Mouse (Mus musculus) hindbrain, embryonic 16.5 days (tissue): ENCODE measurements around the gene Egfl8. TPM values are rescaled to one million over a fixed set of nuclear protein-coding genes. Genes with fewer than 3 reads are reported as not detected.

Source experiments
- ATAC-seq: fragments of 200-750 bp; cut with Nextera tagmentation; 2 replicates; pipeline ENCODE4 v1.8.0; 2017; ENCODE audit warnings: moderate TSS enrichment, moderate library complexity
- H3K27ac ChIP-seq: fragments of 300-500 bp; sonication (generic); 2 replicates; pipeline ENCODE4 v1.5.1; 2014; ENCODE audit warnings: low read depth, mild to moderate bottlenecking, control low read depth, low read length, moderate library complexity
- H3K27me3 ChIP-seq: fragments of 300-500 bp; sonication (generic); replicated peaks from 2 replicates; pipeline ENCODE4 v1.6.1; 2014; ENCODE audit warnings: low read length; ENCODE audit not compliant: control insufficient read depth, insufficient read depth
- H3K36me3 ChIP-seq: fragments of 300-500 bp; sonication (generic); 2 replicates; pipeline ENCODE4 v1.6.1; 2014; ENCODE audit warnings: mild to moderate bottlenecking, low read length, moderate library complexity, mixed read lengths; ENCODE audit not compliant: control insufficient read depth, insufficient read depth
- H3K4me1 ChIP-seq: fragments of 300-500 bp; sonication (generic); 2 replicates; pipeline ENCODE4 v1.6.1; 2014; ENCODE audit warnings: low read depth, low read length; ENCODE audit not compliant: control insufficient read depth, insufficient read depth
- H3K4me2 ChIP-seq: fragments of 300-500 bp; sonication (generic); 2 replicates; pipeline ENCODE4 v1.6.1; 2014; ENCODE audit warnings: mild to moderate bottlenecking, low read length, control low read depth, moderate library complexity
- H3K4me3 ChIP-seq: fragments of 300-500 bp; sonication (generic); 2 replicates; pipeline ENCODE4 v1.5.1; 2014; ENCODE audit warnings: mild to moderate bottlenecking, low read length, control low read depth, moderate library complexity
- H3K9ac ChIP-seq: fragments of 300-500 bp; sonication (generic); 2 replicates; pipeline ENCODE4 v1.6.1; 2014; ENCODE audit warnings: low read depth, mild to moderate bottlenecking, control low read depth, low read length, moderate library complexity
- H3K9me3 ChIP-seq: fragments of 300-500 bp; sonication (generic); 2 replicates; pipeline ENCODE4 v1.6.1; 2014; ENCODE audit warnings: mild to moderate bottlenecking, low read length, moderate library complexity; ENCODE audit not compliant: control insufficient read depth
- WGBS: fragments of 180-500 bp; shearing (Covaris S2); extraction: QIAGEN DNeasy Blood & Tissue Kit; methylation state at CpG from one replicate; pipeline ENCODE4 v1.1.7; 2014; 5-methylcytosine and 5-hydroxymethylcytosine counted together
- polyA plus RNA-seq: library from polyadenylated mRNA; unstranded; fragments of >200 nt; fragmentation: Nextera tagmentation; extraction: Ambion mirVana; gene quantifications from 2 replicates; pipeline ENCODE4 v1.2.1, GENCODE M21; 2015

Gene Egfl8
- 8.3 and 9.5 TPM in 2 replicates for polyA plus RNA-seq

GRCm38 (mm10) chr17:34615871-34616270 lies at the start of gene Egfl8:
Gene Egfl8 (minus strand): TSS chr17:34615971.
- Histone ChIP-seq H3K4me1 (no peaks in the 10 kb centered on the region), H3K4me3 (no peak within 1 kb of the TSS), H3K27me3 (no peaks in the 10 kb centered on the region), H3K36me3 (peaks cover 20% of the 10 kb centered on the region), H3K27ac (no peak within 1 kb of the TSS), H3K4me2 (no peak within 1 kb of the TSS), H3K9ac (no peak within 1 kb of the TSS), H3K9me3 (no peaks in the 10 kb centered on the region)
- WGBS: 58% methylated on average over 6 of the region's 6 CpGs
- no peak for ATAC-seq

GRCm38 (mm10) chr17:34664472-34664871 lies 48.7 kb upstream of the Egfl8 start:
- WGBS: 85% methylated on average over 7 of the region's 7 CpGs
- no peaks in the 10 kb centered on the region for H3K36me3 ChIP-seq
- no peak overlapping the region for H3K9ac ChIP-seq
- peaks cover 10% of the 10 kb centered on the region for H3K27me3 ChIP-seq
- no peak for ATAC-seq
- peaks cover 4% of the 10 kb centered on the region; the same call in 1 of the 2 replicates for H3K4me1 ChIP-seq
- H3K4me2 ChIP-seq: no peak overlapping the region
- H3K4me3 ChIP-seq: no peak overlapping the region
- no peaks in the 10 kb centered on the region for H3K9me3 ChIP-seq
- H3K27ac ChIP-seq: no peak overlapping the region

GRCm38 (mm10) chr17:34663558-34663957 lies 47.8 kb upstream of the Egfl8 start:
- Histone ChIP-seq H3K27me3 (peaks cover 10% of the 10 kb centered on the region), H3K27ac (no peak overlapping the region), H3K4me3 (no peak overlapping the region), H3K4me1 (peaks cover 4% of the 10 kb centered on the region; the same call in 1 of the 2 replicates), H3K36me3 (no peaks in the 10 kb centered on the region), H3K4me2 (no peak overlapping the region), H3K9ac (no peak overlapping the region), H3K9me3 (no peaks in the 10 kb centered on the region)
- no peak for ATAC-seq
- WGBS: 44% methylated on average over 1 of the region's 1 CpGs

- Histone ChIP-seq H3K9ac (no peak overlapping the region), H3K4me1 (peaks cover 4% of the 10 kb centered on the region; the same call in 1 of the 2 replicates), H3K4me2 (no peak overlapping the region), H3K4me3 (no peak overlapping the region), H3K36me3 (no peaks in the 10 kb centered on the region), H3K9me3 (no peaks in the 10 kb centered on the region), H3K27ac (no peak overlapping the region), H3K27me3 (peaks cover 10% of the 10 kb centered on the region)
- no peak for ATAC-seq
- WGBS: 85% methylated on average over 8 of the region's 8 CpGs
These were observed 47.2 kb upstream of the Egfl8 start for GRCm38 (mm10) chr17:34662978-34663377.

- Histone ChIP-seq H3K27ac (no peak overlapping the region), H3K4me1 (peaks cover 4% of the 10 kb centered on the region; the same call in 1 of the 2 replicates), H3K4me2 (no peak overlapping the region), H3K27me3 (peaks cover 10% of the 10 kb centered on the region), H3K4me3 (no peak overlapping the region), H3K36me3 (no peaks in the 10 kb centered on the region), H3K9me3 (no peaks in the 10 kb centered on the region), H3K9ac (no peak overlapping the region)
- WGBS: 90% methylated on average over 1 of the region's 1 CpGs
- no peak for ATAC-seq
These were observed 46.7 kb upstream of the Egfl8 start for GRCm38 (mm10) chr17:34662468-34662867.

- Histone ChIP-seq H3K4me3 (peak overlapping the region; percentile 14; the same call in 1 of the 2 replicates), H3K36me3 (no peaks in the 10 kb centered on the region), H3K4me1 (peaks cover 4% of the 10 kb centered on the region; the same call in 1 of the 2 replicates), H3K9ac (peak overlapping the region; percentile 31; the same call in 1 of the 2 replicates), H3K27me3 (peaks cover 10% of the 10 kb centered on the region), H3K9me3 (no peaks in the 10 kb centered on the region), H3K4me2 (peak overlapping the region; percentile 45), H3K27ac (no peak overlapping the region)
- 12% methylated on average over 18 of the region's 19 CpGs for WGBS
- ATAC-seq: no peak
These were observed 45.4 kb upstream of the Egfl8 start for GRCm38 (mm10) chr17:34661121-34661591.

GRCm38 (mm10) chr17:34660259-34660820 lies 44.6 kb upstream of the Egfl8 start:
- Histone ChIP-seq H3K9ac (no peak overlapping the region), H3K27me3 (peaks cover 10% of the 10 kb centered on the region), H3K4me1 (peaks cover 7% of the 10 kb centered on the region; the same call in 1 of the 2 replicates), H3K36me3 (no peaks in the 10 kb centered on the region), H3K27ac (no peak overlapping the region), H3K4me3 (no peak overlapping the region), H3K9me3 (no peaks in the 10 kb centered on the region), H3K4me2 (no peak overlapping the region)
- ATAC-seq: no peak
- WGBS: 47% methylated on average over 10 of the region's 11 CpGs

GRCm38 (mm10) chr17:34659897-34660214 lies 44.1 kb upstream of the Egfl8 start:
- Histone ChIP-seq H3K9ac (no peak overlapping the region), H3K9me3 (no peaks in the 10 kb centered on the region), H3K4me1 (peaks cover 9% of the 10 kb centered on the region), H3K4me3 (no peak overlapping the region), H3K27ac (no peak overlapping the region), H3K4me2 (no peak overlapping the region), H3K27me3 (peaks cover 10% of the 10 kb centered on the region), H3K36me3 (0 out of 2 replicates have a peak, but pooled peaks cover 3% of the 10 kb centered on the region)
- no peak for ATAC-seq
- 61% methylated on average over 3 of the region's 3 CpGs for WGBS

GRCm38 (mm10) chr17:34659181-34659896 lies 43.6 kb upstream of the Egfl8 start:
- peaks cover 10% of the 10 kb centered on the region for H3K27me3 ChIP-seq
- no peak for ATAC-seq
- H3K4me1 ChIP-seq: peaks cover 9% of the 10 kb centered on the region
- H3K36me3 ChIP-seq: 0 out of 2 replicates have a peak, but pooled peaks cover 3% of the 10 kb centered on the region
- no peak overlapping the region for H3K4me3 ChIP-seq
- H3K9me3 ChIP-seq: no peaks in the 10 kb centered on the region
- 73% methylated on average over 12 of the region's 12 CpGs for WGBS
- H3K4me2 ChIP-seq: no peak overlapping the region
- H3K9ac ChIP-seq: no peak overlapping the region
- no peak overlapping the region for H3K27ac ChIP-seq
